Mouse (Mus musculus): Measurements from ENCODE around the gene Elk4.

Gene Elk4

DNA sequence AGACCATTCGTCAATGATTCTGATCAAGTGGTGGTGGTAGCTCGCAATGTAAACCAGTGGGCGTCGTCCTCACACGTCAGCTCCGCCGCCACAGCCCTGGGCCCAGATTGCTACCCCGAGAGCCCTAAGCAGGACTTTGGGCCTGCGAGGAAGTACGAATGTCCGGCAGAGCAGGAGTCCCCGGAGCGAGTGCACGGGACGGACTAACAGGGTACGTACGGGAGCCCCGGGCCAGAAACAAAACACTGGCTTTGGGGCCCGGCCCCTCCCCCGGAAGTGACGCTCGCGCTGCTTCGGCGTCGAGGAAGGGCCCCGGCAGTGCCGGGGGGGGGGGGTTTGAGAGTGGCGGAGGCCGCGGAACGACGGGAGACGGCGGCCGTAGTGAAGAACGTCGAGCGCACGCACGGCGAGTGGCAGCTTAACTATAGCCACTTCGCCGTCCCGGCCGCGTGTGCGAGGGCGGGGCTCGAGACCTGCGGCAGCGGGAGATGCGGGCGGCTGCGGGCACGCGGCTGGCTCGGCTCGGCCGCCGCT is at the start of gene Elk4:
Gene Elk4, plus strand, starts transcription at position 326 of the 534 bp plus-strand sequence.
- peak; percentile 95 for DNase-seq (ENCODE audit: low read depth, low spot score)

DNA sequence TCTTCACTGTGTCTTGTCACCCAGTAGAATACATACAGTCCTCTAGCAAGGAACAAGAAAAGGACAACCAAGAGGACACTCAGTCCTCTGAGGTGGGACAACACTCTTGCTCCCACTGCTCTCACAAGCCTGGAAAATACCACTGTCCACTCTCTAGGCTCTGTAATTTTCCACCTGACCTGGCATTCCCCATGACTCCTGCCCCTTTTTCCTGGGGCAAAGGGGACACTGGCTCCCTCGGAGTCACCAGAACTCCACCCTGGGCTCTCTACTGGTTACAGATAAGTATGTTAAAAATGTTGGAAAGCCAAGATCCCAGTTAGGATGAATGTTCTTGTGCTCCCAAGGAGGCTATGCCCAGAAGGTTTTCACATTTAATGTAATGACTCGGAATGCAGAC is 46.4 kb upstream of the Elk4 start:
- no peak for DNase-seq (ENCODE audit: low read depth, low spot score)

DNA sequence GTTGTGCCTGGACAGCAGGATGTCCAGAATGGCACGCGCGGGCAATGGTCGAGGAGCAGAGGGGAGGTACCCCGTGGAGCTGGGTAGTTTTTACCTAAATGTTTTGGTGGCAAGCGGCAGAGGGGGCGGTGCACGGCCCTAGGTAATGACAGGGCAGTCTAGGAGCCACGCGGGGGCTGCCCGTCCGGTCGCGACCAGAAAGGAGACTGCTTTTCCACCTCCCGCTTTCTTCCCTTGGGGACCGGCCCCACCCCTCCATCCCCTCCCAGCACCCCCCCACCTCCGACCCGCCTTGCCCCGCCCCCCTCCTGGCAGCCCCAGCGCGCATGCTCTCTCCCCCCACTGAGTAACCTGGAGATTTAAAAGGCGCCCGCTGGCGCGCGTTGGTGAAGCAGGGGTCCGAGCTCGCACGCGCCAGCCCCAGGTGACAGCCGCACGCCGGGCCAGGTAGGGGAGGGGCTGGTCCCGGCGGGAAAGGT is 44.8 kb upstream of the Elk4 start, which contains the start of gene Slc45a3:
Gene Slc45a3, plus strand, starts transcription at position 362 of the 479 bp plus-strand sequence.
- peak; percentile 27 for DNase-seq (ENCODE audit: low read depth, low spot score)

DNA sequence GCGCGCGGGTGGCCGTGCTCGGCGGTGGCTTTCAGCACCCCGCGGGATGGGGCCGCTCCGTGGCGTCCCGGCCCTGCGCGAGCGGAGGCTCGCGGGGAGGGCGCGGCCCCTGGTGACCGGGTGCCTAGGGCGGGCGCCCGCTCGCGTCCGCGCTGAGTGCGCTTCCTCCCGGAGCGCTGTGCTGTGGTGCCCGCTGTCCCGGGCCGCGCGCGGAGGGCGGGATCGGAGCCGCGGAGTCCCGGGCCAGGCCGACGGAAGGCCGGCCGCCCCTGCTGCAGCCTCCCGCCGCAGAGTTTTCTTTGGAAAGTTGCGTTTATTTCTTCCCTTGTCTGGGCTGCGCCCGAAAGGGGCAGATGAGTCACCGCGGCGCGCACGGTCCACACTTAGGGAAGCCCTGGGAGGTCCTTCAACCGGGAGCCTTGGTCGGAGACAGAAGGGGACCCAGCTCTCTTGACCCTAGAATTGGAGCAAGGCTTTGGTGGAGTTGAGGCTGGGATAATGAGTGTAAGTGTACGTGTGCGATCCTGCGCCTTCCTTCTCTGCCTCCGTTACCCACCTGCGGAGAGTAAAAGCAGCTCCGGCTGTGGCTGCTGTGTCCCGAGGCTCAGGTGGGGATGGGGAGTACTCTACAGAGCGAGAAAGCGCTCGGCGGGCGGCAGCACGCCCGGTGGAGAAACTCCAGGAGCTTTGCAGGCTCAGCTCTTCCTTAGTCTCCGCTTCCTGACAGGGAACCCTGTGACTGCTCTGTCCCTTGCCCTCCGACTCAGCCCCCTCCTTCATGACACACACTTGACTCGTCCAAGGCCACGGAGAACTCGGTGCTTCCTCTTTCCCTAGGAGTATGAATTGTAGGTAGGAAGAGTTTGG is 44.1 kb upstream of the Elk4 start:
- DNase-seq (ENCODE audit: low read depth, low spot score): peak; percentile 39

DNA sequence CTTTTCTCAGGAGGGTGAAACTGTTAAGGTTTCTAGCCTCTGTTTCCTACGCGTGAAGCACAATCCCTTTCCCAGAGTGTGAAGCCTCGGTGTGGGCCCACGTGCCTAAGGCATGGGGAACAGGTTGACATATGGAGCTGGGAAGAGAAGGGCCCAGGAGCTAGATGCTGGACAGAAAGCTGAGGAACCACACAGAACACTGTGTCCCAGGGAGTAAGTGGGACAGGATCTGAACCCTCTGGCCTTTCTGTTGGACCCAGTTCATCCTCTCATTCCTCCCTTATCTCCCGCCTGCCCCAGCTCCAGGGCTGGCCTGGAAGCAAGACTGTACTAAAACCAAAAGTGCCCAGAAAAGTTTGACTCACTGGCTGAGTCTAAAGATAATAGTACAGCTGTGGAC is 43.3 kb upstream of the Elk4 start:
- DNase-seq (ENCODE audit: low read depth, low spot score): no peak

DNA sequence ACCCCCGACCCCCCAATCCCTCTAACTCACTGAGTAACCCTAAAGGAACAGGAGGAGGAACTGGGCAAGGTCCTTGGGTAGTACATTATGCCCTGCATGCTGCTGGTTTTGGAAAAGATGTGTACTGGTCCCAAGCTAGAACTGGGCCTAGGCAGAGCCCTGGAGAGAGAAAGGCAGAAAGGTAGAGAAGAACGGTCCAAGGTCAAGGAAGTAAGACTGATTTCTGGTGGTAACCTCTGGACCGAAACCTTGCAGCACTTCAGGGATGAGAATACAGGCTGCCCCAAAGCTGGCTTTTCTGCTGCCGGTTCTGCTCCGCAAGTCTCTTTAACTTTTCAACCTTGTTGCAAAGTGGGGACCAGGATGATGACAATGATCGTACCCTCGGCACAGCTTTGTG is 42.8 kb upstream of the Elk4 start:
- DNase-seq (ENCODE audit: low read depth, low spot score): no peak

DNA sequence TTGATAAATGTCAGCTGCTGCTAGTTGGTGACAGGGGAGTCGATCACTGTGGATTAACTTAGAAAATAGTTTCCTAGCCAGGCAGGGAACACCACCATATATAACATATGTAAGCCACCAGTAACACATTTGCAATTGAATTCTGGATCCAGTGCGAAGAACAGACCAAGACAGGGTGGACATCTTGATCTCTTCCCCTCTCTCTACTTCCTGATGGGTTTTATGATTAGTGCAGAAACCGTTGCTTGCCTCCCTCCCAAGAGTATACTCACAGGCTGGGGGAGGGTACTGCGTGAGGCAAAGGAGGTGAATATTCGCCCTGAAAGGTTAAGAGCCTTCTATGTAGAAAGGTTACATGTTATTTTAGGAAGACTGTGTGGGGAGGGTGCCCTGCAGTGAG is 41.6 kb upstream of the Elk4 start:
- DNase-seq (ENCODE audit: low read depth, low spot score): no peak

DNA sequence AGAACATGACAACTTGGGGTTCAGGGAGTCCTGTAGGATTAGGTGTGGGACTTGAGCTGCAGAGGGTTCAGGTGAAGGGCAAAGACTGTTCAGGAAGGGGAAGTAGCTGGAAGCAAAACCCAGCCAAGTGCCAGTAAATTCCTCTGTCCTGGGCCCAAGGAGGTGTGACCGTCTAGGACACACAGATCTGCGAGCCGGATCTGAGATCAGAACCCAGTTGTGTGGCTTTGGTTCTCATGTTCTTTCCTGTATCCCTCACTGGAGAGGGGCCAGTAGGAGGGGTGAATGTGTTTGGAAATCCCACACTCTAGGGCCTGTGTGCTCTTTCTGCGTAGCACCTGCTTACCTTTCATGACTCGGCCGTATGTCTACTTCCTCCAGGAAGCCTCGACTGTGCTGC is 40.1 kb upstream of the Elk4 start:
- no peak for DNase-seq (ENCODE audit: low read depth, low spot score)

DNA sequence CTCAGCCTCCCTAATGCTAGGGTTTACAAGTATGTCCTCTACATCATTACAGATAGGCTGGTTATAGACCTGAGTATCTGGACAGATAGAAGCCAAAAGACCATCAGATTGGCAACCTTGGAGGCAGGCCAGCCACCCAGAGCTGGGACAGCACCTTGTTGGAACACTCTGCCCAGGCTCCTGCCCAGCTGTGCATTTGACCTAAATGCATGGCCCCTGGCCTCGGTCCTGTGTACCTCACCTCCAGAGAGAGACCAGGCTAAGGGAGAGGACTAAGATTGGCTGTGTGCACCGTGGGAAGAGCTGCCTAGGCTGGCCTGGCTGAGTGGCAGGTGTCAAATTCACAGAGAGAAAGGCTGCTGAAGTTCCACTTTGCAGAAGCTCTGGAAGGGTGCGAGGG is 38.9 kb upstream of the Elk4 start:
- DNase-seq (ENCODE audit: low read depth, low spot score): no peak

DNA sequence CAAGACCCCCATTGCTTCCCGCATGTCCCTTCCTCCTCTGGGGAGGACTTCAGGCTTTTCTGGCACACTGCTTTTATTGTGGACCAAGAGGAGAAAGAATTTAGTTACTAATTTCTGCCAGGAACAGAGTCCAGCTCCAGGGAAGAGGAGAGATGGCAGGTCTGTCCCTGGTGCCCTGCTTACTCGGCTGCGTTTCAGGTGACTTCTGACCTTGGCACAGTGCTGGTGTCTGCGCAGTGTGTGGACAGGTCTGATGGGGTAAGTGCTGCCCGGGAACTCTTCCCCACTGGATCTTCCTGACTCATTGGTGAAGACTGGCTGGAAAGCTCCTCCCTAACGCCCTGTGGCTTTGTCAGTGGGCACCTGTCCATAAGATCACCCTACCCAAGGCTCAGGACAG is 38.4 kb upstream of the Elk4 start:
- DNase-seq (ENCODE audit: low read depth, low spot score): no peak

DNA sequence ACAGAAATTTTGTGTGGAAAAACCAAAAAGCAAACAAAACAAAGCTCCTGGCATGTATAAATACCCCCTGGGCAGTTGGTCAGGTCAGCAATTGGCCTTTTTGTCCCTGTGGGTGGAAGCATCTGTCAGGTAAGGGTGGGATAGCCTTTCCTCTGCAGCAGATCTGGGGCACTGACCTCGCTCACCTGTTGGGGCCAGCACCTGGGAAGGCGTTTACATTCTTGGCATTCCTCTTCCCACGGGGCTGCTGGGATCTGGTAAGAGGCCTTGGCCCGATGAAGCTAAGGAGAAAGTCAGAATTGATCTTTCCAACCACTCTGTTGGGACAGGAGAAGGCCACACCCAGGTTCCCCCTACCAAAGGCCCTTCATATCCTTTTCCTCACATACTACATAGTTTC is 37.6 kb upstream of the Elk4 start:
- DNase-seq (ENCODE audit: low read depth, low spot score): no peak

DNA sequence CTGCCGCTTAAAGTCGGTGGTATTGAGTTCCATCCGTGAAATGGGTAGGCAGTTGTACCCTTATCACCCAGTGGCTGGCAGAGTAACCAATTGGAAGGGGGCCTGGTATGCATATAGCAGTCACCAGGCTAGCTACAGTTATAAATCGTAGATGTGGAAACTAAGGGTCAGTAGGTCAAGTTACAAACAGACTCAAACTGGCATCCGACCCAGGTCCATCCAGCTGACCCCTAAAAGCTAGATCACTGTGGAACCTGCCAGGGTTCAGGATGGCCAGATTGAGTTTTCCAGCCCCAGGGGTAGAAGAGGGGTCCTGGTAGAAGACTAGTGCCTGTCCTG is 37.1 kb upstream of the Elk4 start:
- DNase-seq (ENCODE audit: low read depth, low spot score): no peak

DNA sequence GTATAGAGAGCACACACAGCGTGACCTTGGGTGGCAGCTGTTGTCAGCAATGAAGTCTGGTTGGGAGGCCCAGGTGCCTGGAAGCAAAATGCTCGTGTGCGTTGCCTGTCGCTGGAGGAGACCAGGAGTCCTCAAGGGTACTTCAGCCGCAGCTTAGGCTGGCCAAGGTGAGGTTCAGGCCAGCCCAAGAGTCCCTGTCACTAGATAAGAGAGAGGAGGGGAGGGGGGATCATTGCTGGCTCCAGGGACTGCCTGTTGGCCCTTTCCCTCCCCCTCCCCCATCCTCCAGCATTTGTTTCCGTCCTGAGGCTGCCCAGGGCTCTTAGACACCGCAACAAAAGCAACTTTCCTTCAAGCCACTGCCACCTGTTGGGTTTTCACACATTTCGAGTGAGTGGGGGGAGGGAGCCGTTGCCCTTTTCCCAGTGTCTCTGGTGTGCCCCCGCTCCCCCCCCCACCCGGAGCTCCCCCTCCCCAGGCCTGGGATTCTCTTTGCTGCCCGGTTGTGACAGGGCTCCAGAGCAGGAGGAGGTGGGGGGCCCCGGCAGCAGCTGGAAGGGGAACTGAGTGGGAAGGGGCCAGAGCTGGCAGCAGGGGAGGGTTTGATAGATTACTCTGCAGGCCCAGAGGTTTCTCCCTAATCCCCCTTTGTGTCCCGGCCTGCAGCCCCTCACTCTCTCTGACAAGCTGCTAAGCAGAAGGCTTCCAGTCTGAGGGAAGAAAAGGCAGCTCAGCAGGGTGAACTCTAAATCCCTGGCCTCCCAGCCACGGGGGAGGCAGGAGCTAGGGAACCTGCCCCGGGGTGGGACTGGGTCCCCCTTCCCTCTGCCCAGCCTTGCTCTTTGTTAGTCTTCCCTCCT is 36.5 kb upstream of the Elk4 start:
- no peak for DNase-seq (ENCODE audit: low read depth, low spot score)

DNA sequence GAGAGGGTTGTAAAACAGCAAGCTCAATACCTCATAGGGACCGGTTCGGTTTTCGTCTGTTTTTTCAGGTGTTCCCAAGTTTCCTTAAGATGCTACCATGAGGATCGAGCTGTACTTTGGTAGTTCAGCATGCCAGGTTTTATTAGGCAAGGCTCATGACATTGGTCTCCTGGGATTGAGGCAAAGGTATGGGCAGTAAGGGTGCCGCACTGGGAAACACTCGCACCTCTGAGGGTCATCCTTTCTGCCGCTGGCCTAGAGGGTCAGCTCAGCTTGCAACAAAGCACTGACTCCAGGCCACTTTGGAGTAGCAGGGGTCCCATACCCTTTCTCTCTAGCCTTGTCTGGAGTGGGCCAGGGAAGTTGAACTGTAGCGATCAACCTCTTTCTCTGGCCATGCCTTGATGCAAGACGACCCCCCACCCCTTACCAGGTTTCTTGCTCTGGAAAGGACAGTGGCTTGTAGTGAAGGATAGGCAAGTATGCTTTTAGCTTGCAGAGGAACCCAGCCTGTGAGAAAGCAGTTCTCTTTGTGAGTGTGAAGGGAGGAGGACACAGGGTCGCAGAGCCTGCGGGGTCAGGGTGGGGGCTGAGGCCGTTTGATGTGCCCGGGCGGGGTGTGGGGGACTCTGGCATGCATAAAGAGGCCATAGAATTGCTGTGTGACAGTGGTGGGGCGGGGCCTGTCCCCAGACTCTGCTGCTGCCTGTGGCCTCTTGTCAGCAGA is 35.5 kb upstream of the Elk4 start:
- no peak for DNase-seq (ENCODE audit: low read depth, low spot score)

DNA sequence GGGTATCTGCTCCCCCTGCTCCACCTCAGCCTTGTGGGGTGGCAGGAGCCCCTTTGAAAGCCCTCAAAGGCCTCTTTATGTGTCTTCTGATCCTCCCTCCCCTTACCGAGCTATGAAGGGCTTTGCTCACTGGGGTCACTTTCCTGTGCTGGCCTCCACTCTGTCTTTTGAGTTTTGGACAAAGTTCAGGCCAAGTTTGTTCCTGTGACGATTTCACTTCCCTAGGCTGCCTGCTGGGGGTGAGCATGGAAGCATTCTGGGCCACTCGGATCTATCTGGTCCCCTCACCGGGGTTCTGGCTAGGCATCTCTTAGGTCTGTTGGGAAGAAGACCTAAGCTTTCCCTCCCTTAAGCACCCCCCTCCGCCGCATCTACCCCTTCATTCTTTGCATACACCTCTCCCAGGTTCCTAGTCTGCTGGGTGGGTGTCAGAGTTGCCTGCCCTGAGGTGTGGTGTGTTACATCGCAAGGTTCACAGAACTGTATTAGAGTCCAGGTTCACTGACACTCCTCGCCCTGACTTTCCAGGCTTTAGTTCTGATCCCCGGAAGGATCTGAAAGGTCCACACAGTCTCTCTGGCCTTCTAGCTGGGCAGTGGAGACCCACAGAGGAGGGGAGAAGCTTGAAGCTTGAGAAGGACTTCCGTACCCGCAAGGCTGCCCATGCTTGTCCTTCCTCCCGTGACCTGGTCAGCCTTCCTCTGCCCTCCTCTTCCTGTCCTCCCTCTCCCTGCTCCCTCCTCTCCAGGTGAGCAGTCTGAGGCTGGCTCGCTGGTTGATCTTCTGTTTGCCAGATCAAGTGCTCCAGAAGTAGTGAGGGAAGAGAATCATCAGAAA is 34.7 kb upstream of the Elk4 start:
- no peak for DNase-seq (ENCODE audit: low read depth, low spot score)

DNA sequence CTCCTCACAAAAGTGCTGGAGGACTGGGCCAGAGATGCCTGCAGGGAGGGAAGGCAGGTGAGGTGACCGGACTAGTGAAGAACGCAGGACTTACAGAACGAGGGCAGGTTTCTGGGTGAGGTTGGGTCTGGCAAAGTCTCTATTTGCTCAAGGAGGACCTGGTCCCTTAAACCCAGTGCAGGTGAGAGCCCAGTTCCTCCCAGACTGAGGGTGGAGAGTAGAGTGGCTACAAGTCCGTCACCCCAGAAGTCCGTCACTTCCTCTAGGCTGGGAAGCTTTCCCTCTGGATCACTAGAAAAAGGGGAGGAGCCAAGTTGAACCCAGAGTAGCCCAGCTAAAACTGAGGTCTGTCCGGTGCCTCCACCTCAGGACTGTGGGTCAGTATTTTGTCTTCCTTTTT is 33.4 kb upstream of the Elk4 start:
- DNase-seq (ENCODE audit: low read depth, low spot score): no peak

DNA sequence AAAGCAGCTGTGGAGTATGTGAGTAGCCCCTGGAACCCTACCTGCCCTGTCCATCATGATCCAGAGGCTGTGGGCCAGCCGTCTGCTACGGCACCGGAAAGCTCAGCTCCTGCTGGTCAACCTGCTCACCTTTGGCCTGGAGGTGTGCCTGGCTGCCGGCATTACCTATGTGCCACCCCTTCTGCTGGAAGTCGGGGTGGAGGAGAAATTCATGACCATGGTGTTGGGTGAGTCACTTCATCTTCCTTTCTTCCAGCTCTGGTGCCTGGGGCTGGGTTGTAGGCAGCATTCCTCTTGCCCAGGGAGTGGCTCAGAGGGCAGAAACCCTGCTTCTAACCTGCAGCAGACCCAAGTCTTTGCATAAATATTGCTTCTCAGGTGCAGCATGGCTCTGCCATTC is 30.5 kb upstream of the Elk4 start:
- DNase-seq (ENCODE audit: low read depth, low spot score): no peak

DNA sequence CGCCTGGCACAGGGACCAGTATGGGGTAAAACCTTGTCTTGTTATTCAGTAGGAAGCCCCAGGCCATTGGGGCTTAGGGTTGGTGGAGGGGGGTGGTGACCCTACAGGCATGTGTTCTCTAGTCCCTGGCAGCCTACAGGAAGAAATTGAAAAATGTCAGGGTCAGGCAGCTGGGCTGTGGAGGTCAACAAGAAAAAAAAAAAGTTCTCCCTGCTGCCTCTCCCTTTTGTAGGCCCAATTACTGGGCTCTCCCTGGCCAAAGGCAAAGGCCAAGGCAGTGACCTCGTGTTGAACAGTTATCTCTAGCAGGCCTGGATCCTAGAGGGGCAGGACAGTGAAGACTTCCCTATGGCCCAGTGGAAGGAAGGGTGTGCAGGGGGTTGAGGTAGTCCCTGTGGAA is 26.9 kb upstream of the Elk4 start:
- DNase-seq (ENCODE audit: low read depth, low spot score): no peak

DNA sequence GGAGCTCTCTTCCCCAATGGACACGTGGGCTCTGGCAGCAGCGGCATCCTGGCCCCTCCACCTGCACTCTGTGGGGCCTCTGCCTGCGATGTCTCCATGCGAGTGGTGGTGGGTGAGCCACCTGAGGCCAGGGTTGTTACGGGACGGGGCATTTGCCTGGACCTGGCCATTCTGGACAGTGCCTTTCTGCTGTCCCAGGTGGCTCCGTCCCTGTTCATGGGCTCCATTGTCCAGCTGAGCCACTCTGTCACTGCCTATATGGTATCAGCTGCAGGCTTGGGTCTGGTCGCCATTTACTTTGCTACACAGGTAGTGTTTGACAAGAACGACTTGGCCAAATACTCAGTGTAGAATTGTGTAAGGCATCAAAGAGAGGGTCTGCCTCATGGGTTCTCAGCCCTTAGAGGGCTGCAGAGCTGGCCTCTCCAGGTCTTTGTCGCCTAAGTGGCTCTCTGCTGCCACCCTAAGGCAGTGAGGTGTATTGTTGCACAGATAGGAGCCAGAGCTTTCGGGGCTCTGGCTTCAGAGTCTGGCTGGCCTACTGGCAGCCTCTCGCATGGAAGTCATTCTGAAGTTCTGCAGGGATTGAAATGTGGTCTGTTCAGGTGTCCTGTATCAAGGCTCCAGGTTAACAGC is 25.9 kb upstream of the Elk4 start:
- peak; percentile 83 for DNase-seq (ENCODE audit: low read depth, low spot score)

DNA sequence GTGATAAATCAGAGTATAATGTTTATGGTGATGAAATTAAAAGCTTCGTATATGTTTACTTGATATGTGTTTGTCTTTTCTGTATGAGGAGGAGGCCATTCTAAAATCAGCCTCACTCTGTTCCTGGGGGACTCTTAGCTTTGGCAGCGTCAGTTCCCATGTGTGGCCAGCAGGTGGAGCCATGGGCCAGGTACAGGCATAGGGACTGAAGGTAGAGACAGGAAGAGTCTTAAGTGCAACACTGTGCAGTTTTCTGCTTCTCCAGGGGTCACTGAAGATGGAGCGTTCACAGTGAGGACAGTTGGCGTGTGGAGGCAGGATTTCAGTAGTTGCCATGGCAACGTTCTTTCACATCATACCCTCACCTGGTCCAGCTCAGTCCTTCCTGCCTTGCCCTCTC is 24.5 kb upstream of the Elk4 start:
- peak; percentile 90 for DNase-seq (ENCODE audit: low read depth, low spot score)

All from CD4-positive, CD25-positive, alpha-beta regulatory T cell, adult 2 months (primary cell).